Mouse (Mus musculus) cerebellum, adult 2 months (tissue): ENCODE measurements at regions not wholly inside any gene's neighbourhood (a gene's known extent, or its start where the extent isn't known, plus 50 kb on each side); places are given as distances from the start of the nearest gene placed in this dataset.

Experiments
- CTCF ChIP-seq: fragments of 200-500 bp; IDR thresholded peaks from 2 replicates; pipeline ENCODE4 v1.5.1; 2011; ENCODE audit warnings: low read depth, mild to moderate bottlenecking, control low read depth, low read length, moderate library complexity, borderline replicate concordance; ENCODE audit not compliant: insufficient read depth
- POLR2A ChIP-seq: fragments of 200-500 bp; IDR thresholded peaks from 2 replicates; pipeline ENCODE4 v1.6.1; 2011; ENCODE audit warnings: low read length, control low read depth, borderline replicate concordance; ENCODE audit not compliant: insufficient read depth

DNA sequence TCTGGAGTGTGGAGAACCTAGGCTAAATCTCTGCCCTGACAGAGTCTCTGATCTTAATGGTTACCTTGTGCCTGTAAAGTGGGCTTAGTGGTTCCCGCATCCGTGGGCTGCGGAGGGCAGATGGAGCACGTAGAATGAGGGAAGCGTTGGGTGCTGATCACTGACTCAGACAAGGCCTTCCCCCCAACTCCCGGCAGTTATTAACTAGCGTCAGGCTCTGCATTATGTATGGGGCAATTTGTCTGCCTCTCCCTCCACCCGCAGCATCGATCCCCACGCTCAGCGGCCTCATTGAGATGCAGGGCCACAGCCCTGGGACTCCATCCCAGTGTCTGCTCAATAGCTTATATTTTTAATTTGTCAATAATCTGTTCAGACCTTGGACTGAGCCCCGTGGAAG is 164.8 kb downstream of the Gm26897 start:
- TF ChIP-seq CTCF, result no peak
- no peak for TF ChIP-seq POLR2A
